Mouse (Mus musculus) C2C12 (cell line): ENCODE data around the gene Ubqln1.

Experiments
- CEBPB ChIP-seq: IDR thresholded peaks from one replicate; pipeline ENCODE4 v1.6.1; 2011; ENCODE audit warnings: low read depth, mild to moderate bottlenecking, control low read depth, moderate library complexity
- CTCF ChIP-seq: IDR thresholded peaks from one replicate; pipeline ENCODE4 v1.5.1; 2011; ENCODE audit not compliant: control insufficient read depth, insufficient read depth, insufficient read length
- FOSL1 ChIP-seq: IDR thresholded peaks from one replicate; pipeline ENCODE4 v1.8.0; 2011; ENCODE audit warnings: mild to moderate bottlenecking, low read length; ENCODE audit not compliant: poor library complexity, insufficient read depth, severe bottlenecking
- MAX ChIP-seq: IDR thresholded peaks from one replicate; pipeline ENCODE4 v1.6.1; 2011; ENCODE audit warnings: mild to moderate bottlenecking, control low read depth
- MYOD1 ChIP-seq: IDR thresholded peaks from one replicate; pipeline ENCODE4 v1.6.1; 2011; ENCODE audit warnings: low read depth; ENCODE audit not compliant: control insufficient read depth, insufficient read length
- MYOG ChIP-seq: IDR thresholded peaks from one replicate; pipeline ENCODE4 v1.6.1; 2011; ENCODE audit not compliant: control insufficient read depth, insufficient read length; ENCODE audit errors: extremely low read depth
- USF1 ChIP-seq: IDR thresholded peaks from one replicate; pipeline ENCODE4 v1.6.1; 2011; ENCODE audit warnings: low read depth, mild to moderate bottlenecking, control low read depth, moderate library complexity

DNA sequence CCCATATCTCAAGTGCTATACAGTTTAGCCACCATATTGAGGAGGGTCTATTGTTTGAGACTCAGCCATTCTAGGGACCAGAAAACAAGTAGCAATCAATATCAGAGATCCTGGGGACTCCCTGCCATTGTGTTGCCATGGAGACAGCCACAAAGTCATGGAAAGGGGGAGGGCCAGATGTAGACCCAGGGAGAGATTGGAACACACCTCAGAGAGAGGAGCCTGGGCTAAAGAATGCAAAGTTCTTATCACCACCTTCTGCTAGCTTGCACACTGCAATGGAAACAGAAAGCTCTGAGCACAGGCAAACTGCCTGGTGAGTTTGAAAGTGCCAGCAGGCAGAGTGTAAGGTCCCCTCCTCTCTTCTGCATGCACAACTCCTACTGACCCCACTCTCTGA, 47.3 kb downstream of the Ubqln1 start:
- TF ChIP-seq CTCF (no peak), USF1 (no peak), CEBPB (no peak), MYOG (no peak), MAX (no peak), MYOD1 (no peak), FOSL1 (no peak)
